Mouse (Mus musculus) liver, embryonic 15.5 days (tissue): ENCODE results near the gene Pde4d. TPM values are rescaled to one million over a fixed set of nuclear protein-coding genes. Genes with fewer than 3 reads are reported as not detected.

ENCODE experiments used
- ATAC-seq: fragments of 200-750 bp; cut with Nextera tagmentation; 2 replicates; pipeline ENCODE4 v1.8.0; 2017; ENCODE audit warnings: moderate number of reproducible peaks, mild to moderate bottlenecking, moderate library complexity; ENCODE audit not compliant: insufficient read depth
- H3K27ac ChIP-seq: fragments of 300-500 bp; sonication (generic); replicated peaks from 2 replicates; pipeline ENCODE4 v1.5.1; 2015; ENCODE audit warnings: mild to moderate bottlenecking, inconsistent platforms
- H3K27me3 ChIP-seq: fragments of 300-500 bp; sonication (generic); 2 replicates; pipeline ENCODE4 v1.6.1; 2015; ENCODE audit warnings: mild to moderate bottlenecking, inconsistent platforms
- H3K36me3 ChIP-seq: fragments of 300-500 bp; sonication (generic); replicated peaks from 2 replicates; pipeline ENCODE4 v1.6.1; 2015; ENCODE audit warnings: moderate library complexity, mild to moderate bottlenecking, inconsistent platforms
- H3K4me1 ChIP-seq: fragments of 300-500 bp; sonication (generic); replicated peaks from 2 replicates; pipeline ENCODE4 v1.6.1; 2015; ENCODE audit warnings: inconsistent platforms
- H3K4me2 ChIP-seq: fragments of 300-500 bp; sonication (generic); 2 replicates; pipeline ENCODE4 v1.6.1; 2015; ENCODE audit warnings: moderate library complexity, mild to moderate bottlenecking, inconsistent platforms
- H3K4me3 ChIP-seq: fragments of 300-500 bp; sonication (generic); replicated peaks from 2 replicates; pipeline ENCODE4 v1.5.1; 2015; ENCODE audit warnings: mild to moderate bottlenecking, inconsistent platforms
- H3K9ac ChIP-seq: fragments of 300-500 bp; sonication (generic); 2 replicates; pipeline ENCODE4 v1.6.1; 2015; ENCODE audit warnings: moderate library complexity, mild to moderate bottlenecking, inconsistent platforms
- H3K9me3 ChIP-seq: fragments of 300-500 bp; sonication (generic); replicated peaks from 2 replicates; pipeline ENCODE4 v1.6.1; 2016; ENCODE audit warnings: inconsistent platforms
- WGBS: fragments of 180-500 bp; shearing (Covaris S2); methylation state at CpG from one replicate; pipeline ENCODE4 v1.1.7; 2015; ENCODE audit warnings: mixed read lengths; ENCODE audit not compliant: insufficient replicate concordance; 5-methylcytosine and 5-hydroxymethylcytosine counted together
- polyA plus RNA-seq: library from polyadenylated mRNA; unstranded; fragments of >200 nt; fragmentation: Nextera tagmentation; extraction: Ambion mirVana; gene quantifications from 2 replicates; pipeline ENCODE4 v1.2.1, GENCODE M21; 2015

Gene Pde4d
- polyA plus RNA-seq, 1 experiment from 2014 or later: 13.2 TPM

- WGBS: 65% methylated on average over 4 of the region's 4 CpGs
- Histone ChIP-seq H3K9ac (no peak overlapping the region), H3K4me2 (no peak overlapping the region), H3K27ac (no peak overlapping the region), H3K36me3 (no peaks in the 10 kb centered on the region), H3K4me1 (no peaks in the 10 kb centered on the region), H3K4me3 (no peak overlapping the region), H3K9me3 (no peaks in the 10 kb centered on the region), H3K27me3 (no peaks in the 10 kb centered on the region)
- ATAC-seq: no peak
These were observed 741.4 kb downstream of the Pde4d start for GRCm38 (mm10) chr13:109191176-109191575.

- ATAC-seq: no peak
- Histone ChIP-seq H3K9me3 (no peaks in the 10 kb centered on the region), H3K4me2 (no peak overlapping the region), H3K4me1 (no peaks in the 10 kb centered on the region), H3K27me3 (no peaks in the 10 kb centered on the region), H3K4me3 (no peak overlapping the region), H3K9ac (no peak overlapping the region), H3K27ac (no peak overlapping the region), H3K36me3 (no peaks in the 10 kb centered on the region)
- 8% methylated on average over 9 of the region's 9 CpGs for WGBS
These were observed 755.8 kb downstream of the Pde4d start for GRCm38 (mm10) chr13:109205541-109205940.

- H3K27ac ChIP-seq: no peak overlapping the region
- WGBS: 82% methylated on average over 16 of the region's 16 CpGs
These were observed 758.9 kb downstream of the Pde4d start for GRCm38 (mm10) chr13:109208607-109209006.

GRCm38 (mm10) chr13:109209413-109209812 lies 759.7 kb downstream of the Pde4d start:
- H3K27ac ChIP-seq: no peak overlapping the region
- ATAC-seq: no peak
- H3K36me3 ChIP-seq: no peaks in the 10 kb centered on the region
- no peaks in the 10 kb centered on the region for H3K9me3 ChIP-seq
- no peak overlapping the region for H3K4me2 ChIP-seq
- no peak overlapping the region for H3K4me3 ChIP-seq
- H3K4me1 ChIP-seq: peaks cover 11% of the 10 kb centered on the region; the same call in 1 of the 2 replicates
- H3K9ac ChIP-seq: no peak overlapping the region
- 19% methylated on average over 6 of the region's 6 CpGs for WGBS
- peaks cover 11% of the 10 kb centered on the region; the same call in 1 of the 2 replicates for H3K27me3 ChIP-seq

More at GRCm38 (mm10) chr13:109208607-109209006, 758.9 kb downstream of the Pde4d start:
- no peak overlapping the region for H3K4me3 ChIP-seq
- peaks cover 11% of the 10 kb centered on the region; the same call in 1 of the 2 replicates for H3K4me1 ChIP-seq
- peaks cover 11% of the 10 kb centered on the region; the same call in 1 of the 2 replicates for H3K27me3 ChIP-seq
- no peaks in the 10 kb centered on the region for H3K9me3 ChIP-seq
- H3K36me3 ChIP-seq: no peaks in the 10 kb centered on the region
- no peak overlapping the region for H3K4me2 ChIP-seq
- no peak for ATAC-seq
- no peak overlapping the region for H3K9ac ChIP-seq

- Histone ChIP-seq H3K27ac (no peak overlapping the region), H3K27me3 (peaks cover 11% of the 10 kb centered on the region; the same call in 1 of the 2 replicates), H3K4me1 (peaks cover 11% of the 10 kb centered on the region; the same call in 1 of the 2 replicates), H3K4me3 (no peak overlapping the region), H3K4me2 (no peak overlapping the region), H3K9me3 (no peaks in the 10 kb centered on the region), H3K36me3 (no peaks in the 10 kb centered on the region), H3K9ac (no peak overlapping the region)
- ATAC-seq: no peak
- 3% methylated on average over 4 of the region's 4 CpGs for WGBS
These were observed 760.7 kb downstream of the Pde4d start for GRCm38 (mm10) chr13:109210403-109210802.

GRCm38 (mm10) chr13:109211471-109211870 lies 761.7 kb downstream of the Pde4d start:
- Histone ChIP-seq H3K27ac (no peak overlapping the region), H3K36me3 (no peaks in the 10 kb centered on the region), H3K4me2 (peak overlapping the region; percentile 55; the same call in 1 of the 2 replicates), H3K4me3 (0 out of 2 replicates have a peak overlapping the region, but pooled peaks have one; percentile 26), H3K9ac (no peak overlapping the region), H3K9me3 (no peaks in the 10 kb centered on the region), H3K27me3 (peaks cover 11% of the 10 kb centered on the region; the same call in 1 of the 2 replicates), H3K4me1 (peaks cover 11% of the 10 kb centered on the region; the same call in 1 of the 2 replicates)
- 43% methylated on average over 8 of the region's 8 CpGs for WGBS
- no peak for ATAC-seq

GRCm38 (mm10) chr13:109211941-109212487 lies 762.3 kb downstream of the Pde4d start:
- no peak overlapping the region for H3K9ac ChIP-seq
- H3K4me3 ChIP-seq: peak overlapping the region; percentile 26
- H3K4me1 ChIP-seq: peaks cover 11% of the 10 kb centered on the region; the same call in 1 of the 2 replicates
- no peak overlapping the region for H3K27ac ChIP-seq
- H3K36me3 ChIP-seq: no peaks in the 10 kb centered on the region
- 14% methylated on average over 16 of the region's 16 CpGs for WGBS
- H3K9me3 ChIP-seq: no peaks in the 10 kb centered on the region
- peak overlapping the region; percentile 55 for H3K4me2 ChIP-seq
- peaks cover 11% of the 10 kb centered on the region; the same call in 1 of the 2 replicates for H3K27me3 ChIP-seq
- ATAC-seq: no peak

- H3K4me3 ChIP-seq: no peak overlapping the region
- H3K36me3 ChIP-seq: no peaks in the 10 kb centered on the region
- 14% methylated on average over 13 of the region's 13 CpGs for WGBS
- H3K9ac ChIP-seq: no peak overlapping the region
- peak overlapping the region; percentile 55 for H3K4me2 ChIP-seq
- peaks cover 11% of the 10 kb centered on the region; the same call in 1 of the 2 replicates for H3K4me1 ChIP-seq
- peaks cover 11% of the 10 kb centered on the region; the same call in 1 of the 2 replicates for H3K27me3 ChIP-seq
- no peak overlapping the region for H3K27ac ChIP-seq
- no peaks in the 10 kb centered on the region for H3K9me3 ChIP-seq
- ATAC-seq: no peak
These were observed 763.2 kb downstream of the Pde4d start for GRCm38 (mm10) chr13:109212788-109213473.

GRCm38 (mm10) chr13:109219019-109219725 lies 769.4 kb downstream of the Pde4d start:
- Histone ChIP-seq H3K36me3 (no peaks in the 10 kb centered on the region), H3K4me2 (no peak overlapping the region), H3K27ac (no peak overlapping the region), H3K4me3 (no peak overlapping the region), H3K4me1 (no peaks in the 10 kb centered on the region), H3K9me3 (no peaks in the 10 kb centered on the region), H3K9ac (no peak overlapping the region), H3K27me3 (no peaks in the 10 kb centered on the region)
- ATAC-seq: no peak
- 73% methylated on average over 8 of the region's 8 CpGs for WGBS

- H3K4me3 ChIP-seq: peak overlapping the region; percentile 14
- H3K4me1 ChIP-seq: peaks cover 25% of the 10 kb centered on the region
- H3K27me3 ChIP-seq: no peaks in the 10 kb centered on the region
- H3K4me2 ChIP-seq: peak overlapping the region; percentile 59
- H3K9ac ChIP-seq: no peak overlapping the region
- WGBS: 14% methylated on average over 8 of the region's 8 CpGs
- no peak for ATAC-seq
- no peak overlapping the region for H3K27ac ChIP-seq
- no peaks in the 10 kb centered on the region for H3K9me3 ChIP-seq
- H3K36me3 ChIP-seq: no peaks in the 10 kb centered on the region
These were observed 779.3 kb downstream of the Pde4d start for GRCm38 (mm10) chr13:109228967-109229617.
